ENCODE assay signal across 19 mouse cellular contexts in genomic region chr11:113676847-113677246, GRCm38 (mm10). TPM values are rescaled to one million over a fixed set of nuclear protein-coding genes. Genes with fewer than 3 reads are reported as not detected.
A peak's percentile ranks its signal among the peaks of the same experiment; 100 is the strongest.
DNase-seq lines count a peak whose midpoint lies in the region; ATAC-seq lines count a peak whose summit lies in the region.
"Had no signal": no experiment of that assay in that cellular context is flagged by ENCODE, and none has a peak within 500 bp of the region (broad histone marks: within the 10 kb centered on the region; RNA-seq: fewer than 3 reads in every experiment).

No protein-coding gene starts in this region.

- ATAC-seq in embryonic facial prominence, embryonic 13.5 days (ENCODE audit: insufficient number of reproducible peaks, insufficient read depth, low FRiP score, low TSS enrichment, low read depth), result no peak
- no peak for ATAC-seq in limb, embryonic 12.5 days (ENCODE audit: insufficient number of reproducible peaks, insufficient read depth, low FRiP score, low TSS enrichment, low read depth)
- peak; percentile 24; the same call in 1 of the 2 replicates for ATAC-seq in limb, embryonic 15.5 days (ENCODE audit: insufficient number of reproducible peaks, low FRiP score, low TSS enrichment, low read depth)
- ATAC-seq: forebrain, embryonic 15.5 days; inflammation-experienced regulatory T-cells, adult 6 months; intestine, postnatal 0 days had no signal

- H3K4me3 ChIP-seq in embryonic facial prominence, embryonic 13.5 days, result no peak overlapping the region
- no peak overlapping the region for H3K4me3 ChIP-seq in embryonic facial prominence, embryonic 10.5 days
- H3K4me3 ChIP-seq in limb, embryonic 12.5 days (replicated peaks), result no peak overlapping the region
- H3K4me3 ChIP-seq in limb, embryonic 10.5 days, result no peak overlapping the region
- H3K4me3 ChIP-seq in limb, embryonic 15.5 days, result no peak overlapping the region
- H3K4me3 ChIP-seq: forebrain, embryonic 15.5 days; heart, embryonic 15.5 days; hindbrain, embryonic 10.5 days; hindbrain, embryonic 15.5 days had no signal

- H3K9me3 ChIP-seq in embryonic facial prominence, embryonic 13.5 days, result no peaks in the 10 kb centered on the region
- no peaks in the 10 kb centered on the region for H3K9me3 ChIP-seq in embryonic facial prominence, embryonic 10.5 days
- H3K9me3 ChIP-seq in limb, embryonic 12.5 days, result no peaks in the 10 kb centered on the region
- no peaks in the 10 kb centered on the region for H3K9me3 ChIP-seq in limb, embryonic 10.5 days (replicated peaks)
- no peaks in the 10 kb centered on the region for H3K9me3 ChIP-seq in limb, embryonic 15.5 days
- H3K9me3 ChIP-seq: forebrain, embryonic 15.5 days; heart, embryonic 15.5 days; hindbrain, embryonic 10.5 days; hindbrain, embryonic 15.5 days had no signal

- no peak for DNase-seq in embryonic facial prominence, embryonic 10.5 days (ENCODE audit: low spot score)
- no peak for DNase-seq in limb, embryonic 10.5 days (ENCODE audit: low spot score)
- DNase-seq in lung, adult 18-20 months, result no peak
- DNase-seq in urinary bladder, adult 2 months (ENCODE audit: low spot score), result no peak
- DNase-seq: adrenal gland, adult 2 months; adrenal gland, postnatal 25 days; cerebellum, adult 2 months; gastrocnemius, postnatal 14 days; heart, adult 11 months; heart, postnatal 14 days had no signal

- peaks cover 50% of the 10 kb centered on the region for H3K36me3 ChIP-seq in embryonic facial prominence, embryonic 13.5 days
- peaks cover 62% of the 10 kb centered on the region for H3K36me3 ChIP-seq in embryonic facial prominence, embryonic 10.5 days (replicated peaks)
- H3K36me3 ChIP-seq in limb, embryonic 12.5 days, result peaks cover 59% of the 10 kb centered on the region
- peaks cover 59% of the 10 kb centered on the region for H3K36me3 ChIP-seq in limb, embryonic 10.5 days
- peaks cover 39% of the 10 kb centered on the region for H3K36me3 ChIP-seq in limb, embryonic 15.5 days

- no peaks in the 10 kb centered on the region for H3K27me3 ChIP-seq in embryonic facial prominence, embryonic 13.5 days
- H3K27me3 ChIP-seq in embryonic facial prominence, embryonic 10.5 days (replicated peaks; ENCODE audit: low read depth, poor library complexity, severe bottlenecking), result no peaks in the 10 kb centered on the region
- no peaks in the 10 kb centered on the region for H3K27me3 ChIP-seq in limb, embryonic 12.5 days
- no peaks in the 10 kb centered on the region for H3K27me3 ChIP-seq in limb, embryonic 10.5 days (ENCODE audit: low read depth, poor library complexity, severe bottlenecking)
- H3K27me3 ChIP-seq in limb, embryonic 15.5 days, result no peaks in the 10 kb centered on the region
- H3K27me3 ChIP-seq: forebrain, embryonic 15.5 days; heart, embryonic 15.5 days; hindbrain, embryonic 15.5 days had no signal

- no peak overlapping the region for H3K4me2 ChIP-seq in embryonic facial prominence, embryonic 13.5 days
- H3K4me2 ChIP-seq in limb, embryonic 12.5 days, result no peak overlapping the region
- H3K4me2 ChIP-seq in limb, embryonic 15.5 days, result no peak overlapping the region
- H3K4me2 ChIP-seq: forebrain, embryonic 15.5 days; heart, embryonic 15.5 days; hindbrain, embryonic 15.5 days had no signal

- peak overlapping the region; percentile 19; the same call in 1 of the 2 replicates for H3K27ac ChIP-seq in embryonic facial prominence, embryonic 13.5 days
- no peak overlapping the region for H3K27ac ChIP-seq in embryonic facial prominence, embryonic 10.5 days (replicated peaks)
- 0 out of 2 replicates have a peak overlapping the region, but pooled peaks have one; percentile 50 for H3K27ac ChIP-seq in limb, embryonic 12.5 days
- no peak overlapping the region for H3K27ac ChIP-seq in limb, embryonic 10.5 days
- no peak overlapping the region; the same call in 1 of the 2 replicates for H3K27ac ChIP-seq in limb, embryonic 15.5 days
- H3K27ac ChIP-seq: forebrain, embryonic 15.5 days; heart, embryonic 15.5 days; hindbrain, embryonic 10.5 days; hindbrain, embryonic 15.5 days had no signal

- H3K9ac ChIP-seq in embryonic facial prominence, embryonic 13.5 days, result no peak overlapping the region
- H3K9ac ChIP-seq in limb, embryonic 12.5 days (replicated peaks), result no peak overlapping the region
- H3K9ac ChIP-seq in limb, embryonic 15.5 days, result no peak overlapping the region
- H3K9ac ChIP-seq: forebrain, embryonic 15.5 days; heart, embryonic 15.5 days; hindbrain, embryonic 15.5 days had no signal

- WGBS in embryonic facial prominence, embryonic 13.5 days, result 75% methylated on average over 2 of the region's 2 CpGs
- 91% methylated on average over 2 of the region's 2 CpGs for WGBS in embryonic facial prominence, embryonic 10.5 days
- WGBS in limb, embryonic 12.5 days, result 67% methylated on average over 2 of the region's 2 CpGs
- 87% methylated on average over 2 of the region's 2 CpGs for WGBS in limb, embryonic 10.5 days
- WGBS in limb, embryonic 15.5 days, result 41% methylated on average over 2 of the region's 2 CpGs

- peaks cover 18% of the 10 kb centered on the region; the same call in 1 of the 2 replicates for H3K4me1 ChIP-seq in embryonic facial prominence, embryonic 13.5 days
- H3K4me1 ChIP-seq in embryonic facial prominence, embryonic 10.5 days, result peaks cover 16% of the 10 kb centered on the region
- peaks cover 19% of the 10 kb centered on the region for H3K4me1 ChIP-seq in limb, embryonic 12.5 days (replicated peaks)
- H3K4me1 ChIP-seq in limb, embryonic 10.5 days, result peaks cover 4% of the 10 kb centered on the region; the same call in 1 of the 2 replicates
- peaks cover 25% of the 10 kb centered on the region; the same call in 1 of the 2 replicates for H3K4me1 ChIP-seq in limb, embryonic 15.5 days

RNA-seq across cellular contexts. Expression of gene Fam104a, which starts 7.1 kb away (rescaled TPM):
- 49.0 and 50.1 TPM in 2 replicates for polyA plus RNA-seq in embryonic facial prominence, embryonic 13.5 days (2015; fragmentation: Nextera tagmentation; extraction: Ambion mirVana)
- 53.4 and 57.6 TPM in 2 replicates for polyA plus RNA-seq in embryonic facial prominence, embryonic 10.5 days (2016; fragmentation: Nextera tagmentation; extraction: Ambion mirVana)
- 51.8 and 54.1 TPM in 2 replicates for polyA plus RNA-seq in limb, embryonic 12.5 days (2016; fragmentation: Nextera tagmentation; extraction: Ambion mirVana)
- 55.0 and 55.4 TPM in 2 replicates for polyA plus RNA-seq in limb, embryonic 10.5 days (2016; fragmentation: Nextera tagmentation; extraction: Ambion mirVana)
- polyA plus RNA-seq in limb, embryonic 15.5 days (2015; fragmentation: Nextera tagmentation; extraction: Ambion mirVana), result 45.6 and 46.0 TPM in 2 replicates
- polyA plus RNA-seq in urinary bladder, adult 2 months (2012; rRNA removed), result 25.0 and 26.5 TPM in 2 replicates

RNA-seq across cellular contexts. Expression of gene D11Wsu47e, which starts 7.4 kb away (rescaled TPM):
- 23.5 and 24.4 TPM in 2 replicates for polyA plus RNA-seq in embryonic facial prominence, embryonic 13.5 days (2015; fragmentation: Nextera tagmentation; extraction: Ambion mirVana)
- polyA plus RNA-seq in embryonic facial prominence, embryonic 10.5 days (2016; fragmentation: Nextera tagmentation; extraction: Ambion mirVana), result 26.4 and 28.0 TPM in 2 replicates
- 23.7 and 25.8 TPM in 2 replicates for polyA plus RNA-seq in limb, embryonic 12.5 days (2016; fragmentation: Nextera tagmentation; extraction: Ambion mirVana)
- polyA plus RNA-seq in limb, embryonic 10.5 days (2016; fragmentation: Nextera tagmentation; extraction: Ambion mirVana), result 26.7 and 28.4 TPM in 2 replicates
- polyA plus RNA-seq in limb, embryonic 15.5 days (2015; fragmentation: Nextera tagmentation; extraction: Ambion mirVana), result 19.2 and 21.5 TPM in 2 replicates
- polyA plus RNA-seq in urinary bladder, adult 2 months (2012; rRNA removed), result 11.5 and 12.5 TPM in 2 replicates

RNA-seq across cellular contexts. Expression of gene Slc39a11, which starts 27.0 kb away (rescaled TPM):
- polyA plus RNA-seq in embryonic facial prominence, embryonic 13.5 days (2015; fragmentation: Nextera tagmentation; extraction: Ambion mirVana), result 21.3 and 26.3 TPM in 2 replicates
- 17.0 and 17.2 TPM in 2 replicates for polyA plus RNA-seq in embryonic facial prominence, embryonic 10.5 days (2016; fragmentation: Nextera tagmentation; extraction: Ambion mirVana)
- 17.3 and 17.9 TPM in 2 replicates for polyA plus RNA-seq in limb, embryonic 12.5 days (2016; fragmentation: Nextera tagmentation; extraction: Ambion mirVana)
- polyA plus RNA-seq in limb, embryonic 10.5 days (2016; fragmentation: Nextera tagmentation; extraction: Ambion mirVana), result 14.2 and 15.7 TPM in 2 replicates
- polyA plus RNA-seq in limb, embryonic 15.5 days (2015; fragmentation: Nextera tagmentation; extraction: Ambion mirVana), result 30.0 and 30.1 TPM in 2 replicates
- 12.8 and 13.2 TPM in 2 replicates for polyA plus RNA-seq in urinary bladder, adult 2 months (2012; rRNA removed)

RNA-seq across cellular contexts. Expression of gene Cog1, which starts 27.9 kb away (rescaled TPM):
- polyA plus RNA-seq in embryonic facial prominence, embryonic 13.5 days (2015; fragmentation: Nextera tagmentation; extraction: Ambion mirVana), result 24.3 and 27.4 TPM in 2 replicates
- polyA plus RNA-seq in embryonic facial prominence, embryonic 10.5 days (2016; fragmentation: Nextera tagmentation; extraction: Ambion mirVana), result 27.4 and 28.1 TPM in 2 replicates
- polyA plus RNA-seq in limb, embryonic 12.5 days (2016; fragmentation: Nextera tagmentation; extraction: Ambion mirVana), result 30.0 and 31.7 TPM in 2 replicates
- polyA plus RNA-seq in limb, embryonic 10.5 days (2016; fragmentation: Nextera tagmentation; extraction: Ambion mirVana), result 26.3 and 31.1 TPM in 2 replicates
- polyA plus RNA-seq in limb, embryonic 15.5 days (2015; fragmentation: Nextera tagmentation; extraction: Ambion mirVana), result 24.9 and 25.4 TPM in 2 replicates
- polyA plus RNA-seq in urinary bladder, adult 2 months (2012; rRNA removed), result 40.7 and 42.7 TPM in 2 replicates

RNA-seq across cellular contexts. Expression of gene Cpsf4l, which starts 33.0 kb away (rescaled TPM):
- 1.5 and 1.7 TPM in 2 replicates for polyA plus RNA-seq in embryonic facial prominence, embryonic 13.5 days (2015; fragmentation: Nextera tagmentation; extraction: Ambion mirVana)
- polyA plus RNA-seq in embryonic facial prominence, embryonic 10.5 days (2016; fragmentation: Nextera tagmentation; extraction: Ambion mirVana), result 0.34 and 0.69 TPM in 2 replicates
- 0.60 and 0.75 TPM in 2 replicates for polyA plus RNA-seq in limb, embryonic 12.5 days (2016; fragmentation: Nextera tagmentation; extraction: Ambion mirVana)
- polyA plus RNA-seq in limb, embryonic 10.5 days (2016; fragmentation: Nextera tagmentation; extraction: Ambion mirVana), result 0.67 and 0.90 TPM in 2 replicates
- 0.92 and 1.3 TPM in 2 replicates for polyA plus RNA-seq in limb, embryonic 15.5 days (2015; fragmentation: Nextera tagmentation; extraction: Ambion mirVana)
- polyA plus RNA-seq in urinary bladder, adult 2 months (2012; rRNA removed), result 0.38 and 0.44 TPM in 2 replicates
- polyA plus RNA-seq: adrenal gland, adult 2 months; inflammation-experienced regulatory T-cells, adult 6 months; intestine, postnatal 0 days had no signal

Comparison
In these comparisons a context has a peak if more than half of its experiments do, and no peak if none do; other contexts are left out.
1. H3K27ac ChIP-seq: peak in embryonic facial prominence, embryonic 13.5 days (single experiment) and limb, embryonic 12.5 days (single experiment); none in embryonic facial prominence, embryonic 10.5 days (single experiment), limb, embryonic 10.5 days (single experiment) and limb, embryonic 15.5 days (single experiment).